Mouse (Mus musculus) gastrocnemius, adult 18-20 months (tissue): ENCODE results near the gene Vmn1r61. TPM values are rescaled to one million over a fixed set of nuclear protein-coding genes. Genes with fewer than 3 reads are reported as not detected.

Source experiments
- DNase-seq: peaks from one replicate; pipeline ENCODE4 v3.0.0; 2021; ENCODE audit warnings: low spot score
- long read RNA-seq, 2 experiments: library from polyadenylated mRNA; stranded (forward); transcript quantifications; one replicate each; pipeline ENCODE4 v2.0.0; 2021
- total RNA-seq, 2 experiments: library from RNA; stranded (reverse); gene quantifications; 2 replicates each; pipeline ENCODE4 v1.2.3; 2021

Vmn1r61 gene
- total RNA-seq, result not detected
- long read RNA-seq, experiment 1, result 0 reads
- long read RNA-seq, experiment 2, result 0 reads

DNA sequence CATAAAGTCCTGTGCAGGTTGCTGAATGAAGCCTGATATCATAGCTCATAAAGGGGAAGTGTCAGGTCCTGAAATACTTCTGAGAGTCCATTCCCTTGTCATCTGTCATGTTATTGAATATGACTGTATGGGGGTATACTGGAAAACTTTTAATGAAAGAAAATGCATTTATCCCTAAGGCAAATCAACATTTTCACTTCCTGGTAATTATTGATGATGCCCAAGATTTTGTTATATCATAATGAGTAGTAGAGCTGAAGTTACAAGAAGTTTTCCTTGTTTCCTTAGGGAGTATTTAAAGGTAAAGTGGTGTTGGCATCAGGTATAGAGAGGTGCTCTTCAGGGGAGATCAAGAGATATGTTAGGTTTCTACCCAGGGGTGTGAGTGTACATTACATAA is at the start of gene Vmn1r61:
Vmn1r61 (minus strand) TSS at position 101 of the 400 bp plus-strand sequence.
- DNase-seq, result no peak

Other genes starting within 250 kb of the Vmn1r61 start
- gene Vmn1r58, start 199.9 kb downstream of the Vmn1r61 start, total RNA-seq, result not detected
- not detected for gene Vmn1r59, start 156.5 kb downstream of the Vmn1r61 start, total RNA-seq
- not detected for gene Vmn2r28, start 119.3 kb downstream of the Vmn1r61 start, total RNA-seq
- gene Vmn1r60, start 66.0 kb downstream of the Vmn1r61 start, total RNA-seq, result not detected
- not detected for gene Vmn1r62, start 60.3 kb upstream of the Vmn1r61 start, total RNA-seq
- not detected for gene Vmn1r63, start 192.2 kb upstream of the Vmn1r61 start, total RNA-seq